Mouse (Mus musculus) CH12.LX (cell line): ENCODE results near the gene Ppcs. TPM values are rescaled to one million over a fixed set of nuclear protein-coding genes. Genes with fewer than 3 reads are reported as not detected.
A peak's percentile ranks its signal among the peaks of the same experiment; 100 is the strongest.

Experiments
- DNase-seq: peaks from one replicate; pipeline ENCODE4 v3.0.0-alpha.2; 2013; ENCODE audit errors: extremely low read depth
- H3K27ac ChIP-seq: 2 replicates; pipeline ENCODE4 v1.5.1; 2012; ENCODE audit warnings: low read depth, mild to moderate bottlenecking, control low read depth, moderate library complexity; ENCODE audit not compliant: insufficient read depth
- H3K27me3 ChIP-seq: replicated peaks from 2 replicates; pipeline ENCODE3; 2012; ENCODE audit warnings: inconsistent platforms
- H3K36me3 ChIP-seq, 2 experiments: replicated peaks in 1 of 2; 2 replicates each; pipeline versions ENCODE3 to v1.6.1; 2012; ENCODE audit warnings: inconsistent platforms in 1 of 2, low read length in 1 of 2, mild to moderate bottlenecking in 1 of 2, mixed read lengths in 1 of 2, moderate library complexity in 1 of 2; ENCODE audit not compliant: control insufficient read depth in 1 of 2, insufficient read depth in 1 of 2
- H3K4me1 ChIP-seq, 2 experiments: 2 replicates each; pipeline ENCODE4 v1.6.1; 2012; ENCODE audit warnings: inconsistent platforms in 1 of 2, moderate library complexity in 1 of 2; ENCODE audit not compliant: insufficient read depth in 2 of 2, control insufficient read depth in 1 of 2
- H3K4me2 ChIP-seq: 2 replicates; pipeline ENCODE4 v1.6.1; 2012; ENCODE audit warnings: low read depth, mild to moderate bottlenecking, control low read depth; ENCODE audit not compliant: poor library complexity, insufficient read depth, severe bottlenecking
- H3K4me3 ChIP-seq, 3 experiments: fragments of 150-350 bp in 1 of 3; sonication (generic) in 1 of 3; replicated peaks in 1 of 3; 2 replicates each; pipeline versions ENCODE3 to v1.5.1; 2011 to 2012; ENCODE audit warnings: low read depth in 2 of 3, low read length in 2 of 3, mild to moderate bottlenecking in 2 of 3, moderate library complexity in 2 of 3, control low read depth in 1 of 3, improper control_type of control experiment in 1 of 3, inconsistent platforms in 1 of 3, mixed read lengths in 1 of 3; ENCODE audit not compliant: poor library complexity in 1 of 3
- H3K79me2 ChIP-seq: replicated peaks from 2 replicates; pipeline ENCODE4 v1.6.1; 2012; ENCODE audit warnings: mild to moderate bottlenecking, moderate library complexity; ENCODE audit not compliant: control insufficient read depth, poor library complexity, insufficient read depth, severe bottlenecking; ENCODE audit errors: extremely low read depth
- H3K9ac ChIP-seq: 2 replicates; pipeline ENCODE4 v1.6.1; 2012; ENCODE audit warnings: low read depth, mild to moderate bottlenecking, control low read depth, moderate library complexity; ENCODE audit not compliant: insufficient read depth
- H3K9me3 ChIP-seq: replicated peaks from 2 replicates; pipeline ENCODE3; 2012; ENCODE audit warnings: low read length, inconsistent platforms, mixed read lengths
- BHLHE40 ChIP-seq: IDR thresholded peaks from 2 replicates; pipeline ENCODE4 v1.6.1; 2011; ENCODE audit warnings: mild to moderate bottlenecking, low read depth, low read length, improper control_type of control experiment
- CHD1 ChIP-seq: IDR thresholded peaks from 2 replicates; pipeline ENCODE4 v1.6.1; 2012; ENCODE audit warnings: low read depth, low read length, improper control_type of control experiment, inconsistent platforms
- CHD2 ChIP-seq: IDR thresholded peaks from 2 replicates; pipeline ENCODE4 v1.6.1; 2011; ENCODE audit warnings: low read length, improper control_type of control experiment
- CTCF ChIP-seq, 2 experiments: IDR thresholded peaks in 1 of 2; conservative IDR thresholded peaks in 1 of 2; 2 replicates each; pipeline ENCODE4 v1.5.1; 2011 to 2012; ENCODE audit warnings: low read depth in 2 of 2, low read length in 2 of 2, improper control_type of control experiment in 1 of 2, inconsistent platforms in 1 of 2, mild to moderate bottlenecking in 1 of 2, moderate library complexity in 1 of 2
- ELF1 ChIP-seq: IDR thresholded peaks from 2 replicates; pipeline ENCODE4 v1.6.1; 2014; ENCODE audit warnings: low read depth, mild to moderate bottlenecking, inconsistent platforms, low read length, improper control_type of control experiment
- HCFC1 ChIP-seq: IDR thresholded peaks from 2 replicates; pipeline ENCODE4 v1.6.1; 2012; ENCODE audit warnings: low read depth, mild to moderate bottlenecking, inconsistent platforms, low read length, improper control_type of control experiment
- IRF4 ChIP-seq: IDR thresholded peaks from 2 replicates; pipeline ENCODE4 v1.6.1; 2014; ENCODE audit warnings: low read depth, mild to moderate bottlenecking, inconsistent platforms, low read length, improper control_type of control experiment
- JUN ChIP-seq: IDR thresholded peaks from 2 replicates; pipeline ENCODE4 v1.6.1; 2011; ENCODE audit warnings: low read depth, mild to moderate bottlenecking, low read length, improper control_type of control experiment, moderate library complexity; ENCODE audit not compliant: insufficient read depth
- JUND ChIP-seq: conservative IDR thresholded peaks from 2 replicates; pipeline ENCODE4 v1.6.1; 2011; ENCODE audit warnings: low read depth, low read length, improper control_type of control experiment
- MAX ChIP-seq: IDR thresholded peaks from 2 replicates; pipeline ENCODE4 v1.6.1; 2011; ENCODE audit warnings: low read length, improper control_type of control experiment
- MEF2A ChIP-seq: IDR thresholded peaks from 2 replicates; pipeline ENCODE4 v1.6.1; 2014; ENCODE audit warnings: low read depth, mild to moderate bottlenecking, inconsistent platforms, low read length, improper control_type of control experiment, borderline replicate concordance
- MXI1 ChIP-seq: IDR thresholded peaks from 2 replicates; pipeline ENCODE4 v1.6.1; 2011; ENCODE audit warnings: mild to moderate bottlenecking, low read depth, low read length, improper control_type of control experiment
- MYC ChIP-seq: IDR thresholded peaks from 2 replicates; pipeline ENCODE4 v1.6.1; 2011; ENCODE audit warnings: low read depth, mild to moderate bottlenecking, improper control_type of control experiment, low read length
- NELFE ChIP-seq: IDR thresholded peaks from 2 replicates; pipeline ENCODE4 v1.6.1; 2011; ENCODE audit warnings: low read depth, low read length, improper control_type of control experiment
- NRF1 ChIP-seq: IDR thresholded peaks from 2 replicates; pipeline ENCODE4 v1.6.1; 2014; ENCODE audit warnings: low read depth, mild to moderate bottlenecking, inconsistent platforms, low read length, improper control_type of control experiment, moderate library complexity
- PAX5 ChIP-seq: IDR thresholded peaks from 2 replicates; pipeline ENCODE4 v1.6.1; 2012; ENCODE audit warnings: low read length, inconsistent platforms, mixed read lengths
- RAD21 ChIP-seq: IDR thresholded peaks from 2 replicates; pipeline ENCODE4 v1.6.1; 2011; ENCODE audit warnings: low read depth, mild to moderate bottlenecking, low read length, improper control_type of control experiment, moderate library complexity
- RCOR1 ChIP-seq: conservative IDR thresholded peaks from 2 replicates; pipeline ENCODE4 v1.6.1; 2012; ENCODE audit warnings: low read depth, mild to moderate bottlenecking, inconsistent platforms, low read length, improper control_type of control experiment
- SIN3A ChIP-seq: IDR thresholded peaks from 2 replicates; pipeline ENCODE4 v1.6.1; 2012; ENCODE audit warnings: low read length, improper control_type of control experiment, inconsistent platforms
- SMC3 ChIP-seq: IDR thresholded peaks from 2 replicates; pipeline ENCODE4 v1.6.1; 2011; ENCODE audit warnings: low read depth, low read length, improper control_type of control experiment
- TBP ChIP-seq: conservative IDR thresholded peaks from 2 replicates; pipeline ENCODE4 v1.6.1; 2011; ENCODE audit warnings: low read depth, low read length, improper control_type of control experiment
- UBTF ChIP-seq: IDR thresholded peaks from 2 replicates; pipeline ENCODE4 v1.6.1; 2012; ENCODE audit warnings: low read depth, mild to moderate bottlenecking, inconsistent platforms, low read length, improper control_type of control experiment, moderate library complexity
- USF1 ChIP-seq: IDR thresholded peaks from 2 replicates; pipeline ENCODE4 v1.6.1; 2014; ENCODE audit warnings: low read depth, mild to moderate bottlenecking, inconsistent platforms, low read length, improper control_type of control experiment
- USF2 ChIP-seq: conservative IDR thresholded peaks from 2 replicates; pipeline ENCODE4 v1.6.1; 2011; ENCODE audit warnings: low read depth, low read length, improper control_type of control experiment
- ZKSCAN1 ChIP-seq: IDR thresholded peaks from 2 replicates; pipeline ENCODE4 v1.6.1; 2012; ENCODE audit warnings: low read depth, inconsistent platforms, low read length, improper control_type of control experiment, borderline replicate concordance
- ZMIZ1 ChIP-seq: IDR thresholded peaks from 2 replicates; pipeline ENCODE4 v1.6.1; 2012; ENCODE audit warnings: low read depth, mild to moderate bottlenecking, inconsistent platforms, low read length, improper control_type of control experiment
- ZNF384 ChIP-seq: IDR thresholded peaks from 2 replicates; pipeline ENCODE4 v1.6.1; 2012; ENCODE audit warnings: low read depth, low read length, improper control_type of control experiment, inconsistent platforms
- dilution Hi-C: fragments of 300-500 bp; cut with MboI; formaldehyde crosslinking; loops from 2 replicates; pipeline ENCODE4 v1.14.3; 2020; ENCODE audit warnings: low sequenced_read_pairs; ENCODE audit not compliant: extremely low pct_unique_long_range_greater_than_20kb, extremely low pct_ligation_motif_present
- in situ Hi-C: fragments of 300-500 bp; cut with MboI; formaldehyde crosslinking; loops from 3 replicates; pipeline ENCODE4 v1.14.3; 2019; ENCODE audit warnings: low sequenced_read_pairs, low pct_ligation_motif_present, low pct_unique_long_range_greater_than_20kb, mixed read lengths
- polyA plus RNA-seq: library from polyadenylated mRNA; unstranded; fragments of >175 nt; gene quantifications from 2 replicates; pipeline ENCODE4 v1.2.1, GENCODE M21; 2012; ENCODE audit warnings: low read depth; ENCODE audit not compliant: insufficient read length
- total RNA-seq, 2 experiments: library from RNA; depleted of rRNA; stranded (reverse); fragments of 300-350 nt in 1 of 2; fragments of >200 nt in 1 of 2; gene quantifications; 2 replicates each; pipeline ENCODE4 v1.2.3; 2012 to 2014

The Ppcs gene
- total and polyA plus RNA-seq, 3 experiments, result 14.7 to 22.7 (median 19.3) TPM

GRCm38 (mm10) chr4:119421191-119421590, 1.0 kb downstream of the Ppcs start:
- H3K9me3 ChIP-seq, result no peaks in the 10 kb centered on the region
- H3K4me2 ChIP-seq, result peak overlapping the region; percentile 75
- DNase-seq, result no peak
- H3K4me1 ChIP-seq, result peaks cover 3 to 21% of the 10 kb centered on the region in 2 experiments; a peak in 3 of 4 replicates
- H3K36me3 ChIP-seq, result peaks cover 0 to 16% of the 10 kb centered on the region in 2 experiments
- peak overlapping the region; percentile 82 for H3K9ac ChIP-seq
- H3K27ac ChIP-seq, result no peak overlapping the region
- dilution Hi-C loops, result no loop called here
- no peaks in the 10 kb centered on the region for H3K27me3 ChIP-seq
- H3K4me3 ChIP-seq, result peak overlapping the region; percentile 74 to 85 (median 82)
- no peaks in the 10 kb centered on the region for H3K79me2 ChIP-seq
- TF ChIP-seq SMC3 (no peak), CTCF (conservative IDR thresholded peaks at IDR 0.05 in 1 of 2, IDR thresholded peaks at IDR 0.05 in 1 of 2; ENCODE audit: low read depth in 2 of 2, low read length in 2 of 2) (no peak), ZMIZ1 (no peak), ZKSCAN1 (no peak), IRF4 (no peak), RCOR1 (no peak), CHD2 (no peak), ZNF384 (no peak), SIN3A (no peak), TBP (no peak), CHD1 (no peak), ELF1 (no peak), NRF1 (no peak), USF1 (no peak), MEF2A (no peak), MYC (no peak), HCFC1 (no peak), RAD21 (no peak), USF2 (no peak), JUND (no peak)
- in situ Hi-C loops, result loop anchor here (10.0 kb wide), 1 partner anchor 244 kb away; no protein-coding TSS in a partner anchor

GRCm38 (mm10) chr4:119417894-119418293, 4.3 kb downstream of the Ppcs start:
- Histone ChIP-seq H3K4me3 (no peak overlapping the region), H3K27me3 (no peaks in the 10 kb centered on the region), H3K4me1 (peaks cover 3 to 18% of the 10 kb centered on the region in 2 experiments; a peak in 3 of 4 replicates), H3K79me2 (no peaks in the 10 kb centered on the region), H3K9me3 (no peaks in the 10 kb centered on the region), H3K36me3 (peaks cover 0 to 13% of the 10 kb centered on the region in 2 experiments), H3K9ac (no peak overlapping the region), H3K27ac (no peak overlapping the region), H3K4me2 (no peak overlapping the region)
- no peak for DNase-seq
- in situ Hi-C loops, result no loop called here
- TF ChIP-seq ELF1 (no peak), HCFC1 (no peak), MXI1 (no peak), RAD21 (no peak), BHLHE40 (no peak), MAX (no peak), NELFE (no peak), MYC (no peak), PAX5 (no peak), UBTF (no peak), ZMIZ1 (no peak), JUN (no peak), RCOR1 (no peak), SMC3 (no peak)
- dilution Hi-C loops, result no loop called here
